Mouse (Mus musculus): ENCODE measurements at regions not wholly inside any gene's neighbourhood (a gene's known extent, or its start where the extent isn't known, plus 50 kb on each side); places are given as distances from the start of the nearest gene placed in this dataset.

GRCm38 (mm10) chr13:37611387-37611786 is 166.8 kb upstream of the Rreb1 start:
- no peak for TF ChIP-seq CTCF (IDR thresholded peaks at IDR 0.05; ENCODE audit: borderline replicate concordance, insufficient read depth, low read length)
- TF ChIP-seq POLR2A (IDR thresholded peaks at IDR 0.05; ENCODE audit: low read depth, low read length) = no peak

Data from embryonic fibroblast, embryonic 13.5 days (primary cell).